Mouse (Mus musculus) mouse embryonic stem cell (cell line): ENCODE data around the gene Wwox.

Experiments
- in situ Hi-C, 2 experiments: fragments of 300-500 bp; cut with MboI; formaldehyde crosslinking; loops; 1 replicate in 1 of 2; 3 replicates in 1 of 2; pipeline ENCODE4 v1.14.3; 2019 to 2020; ENCODE audit warnings: low sequenced_read_pairs in 2 of 2, low pct_unique_long_range_greater_than_20kb in 1 of 2, mixed read lengths in 1 of 2; ENCODE audit not compliant: unreplicated experiment in 1 of 2

Wwox gene

DNA sequence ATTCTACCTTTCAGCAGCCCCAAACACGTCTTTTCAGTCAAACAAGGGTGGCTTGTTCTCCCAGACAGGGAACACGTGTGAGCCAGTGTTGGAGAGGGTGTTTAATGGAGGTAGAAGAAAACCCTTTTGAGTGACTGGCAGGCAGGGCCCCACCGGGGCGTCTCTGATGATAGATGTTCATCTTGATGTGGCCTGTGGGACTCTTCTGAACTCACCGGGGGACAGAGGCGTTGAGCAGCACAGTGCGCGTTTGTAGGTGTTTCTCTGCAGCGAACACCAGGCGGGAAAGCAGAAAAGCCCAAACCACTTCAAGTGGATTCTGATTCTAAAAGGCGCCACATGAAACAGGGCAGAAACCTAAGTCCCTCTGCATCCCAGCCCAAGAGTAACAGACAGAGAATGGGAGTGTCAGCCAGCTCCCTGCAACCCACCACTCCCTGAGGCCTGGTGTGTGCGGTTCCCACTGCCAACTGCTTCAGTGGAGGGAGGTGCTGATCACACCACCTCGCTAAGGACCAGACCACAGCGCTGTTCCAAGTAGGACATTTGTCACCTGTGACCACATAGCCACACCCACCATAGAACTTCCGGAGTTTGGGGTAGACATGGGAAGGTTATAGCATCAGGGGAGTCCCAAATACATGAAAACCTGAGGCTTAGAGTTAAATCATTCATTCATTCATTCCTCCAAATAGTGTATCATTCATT, 960.7 kb downstream of the Wwox start:
- in situ Hi-C loops: no loop called here
